Mouse (Mus musculus) liver, embryonic 14.5 days (tissue): ENCODE results near the gene Tor4a. TPM values are rescaled to one million over a fixed set of nuclear protein-coding genes. Genes with fewer than 3 reads are reported as not detected.
A peak's percentile ranks its signal among the peaks of the same experiment; 100 is the strongest.

Experiments
- ATAC-seq: fragments of 200-750 bp; cut with Nextera tagmentation; 2 replicates; pipeline ENCODE4 v1.8.0; 2017; ENCODE audit warnings: moderate number of reproducible peaks, mild to moderate bottlenecking, moderate library complexity; ENCODE audit not compliant: insufficient read depth
- DNase-seq, 3 experiments: peaks; one replicate each; pipeline ENCODE4 v3.0.0-alpha.2; 2012 to 2013; ENCODE audit warnings: low read depth in 3 of 3, low spot score in 3 of 3
- H3K27ac ChIP-seq: fragments of 300-500 bp; sonication (generic); 2 replicates; pipeline ENCODE4 v1.5.1; 2014; ENCODE audit warnings: moderate library complexity, mild to moderate bottlenecking, control low read depth, inconsistent platforms
- H3K27me3 ChIP-seq: fragments of 300-500 bp; sonication (generic); 2 replicates; pipeline ENCODE4 v1.6.1; 2014; ENCODE audit warnings: mild to moderate bottlenecking, low read length, moderate library complexity; ENCODE audit not compliant: control insufficient read depth, insufficient read depth
- H3K36me3 ChIP-seq: fragments of 300-500 bp; sonication (generic); replicated peaks from 2 replicates; pipeline ENCODE4 v1.6.1; 2014; ENCODE audit warnings: low read depth; ENCODE audit not compliant: control insufficient read depth, insufficient read depth
- H3K4me1 ChIP-seq, 2 experiments: fragments of 200-500 bp in 1 of 2; fragments of 300-500 bp in 1 of 2; sonication (generic) in 1 of 2; replicated peaks; 2 replicates each; pipeline ENCODE4 v1.6.1; 2012 to 2014; ENCODE audit warnings: antibody characterized with exemption in 1 of 2, inconsistent platforms in 1 of 2, low read length in 1 of 2; ENCODE audit not compliant: control insufficient read depth in 2 of 2, insufficient read depth in 2 of 2
- H3K4me2 ChIP-seq: fragments of 300-500 bp; sonication (generic); 2 replicates; pipeline ENCODE4 v1.6.1; 2014; ENCODE audit warnings: low read depth, mild to moderate bottlenecking, control low read depth, moderate library complexity
- H3K4me3 ChIP-seq, 2 experiments: fragments of 200-500 bp in 1 of 2; fragments of 300-500 bp in 1 of 2; sonication (generic) in 1 of 2; 2 replicates each; pipeline ENCODE4 v1.5.1; 2012 to 2014; ENCODE audit warnings: low read depth in 2 of 2, low read length in 2 of 2, mild to moderate bottlenecking in 2 of 2, control low read depth in 1 of 2, inconsistent platforms in 1 of 2, moderate library complexity in 1 of 2; ENCODE audit not compliant: insufficient read depth in 1 of 2
- H3K9ac ChIP-seq: fragments of 300-500 bp; sonication (generic); replicated peaks from 2 replicates; pipeline ENCODE4 v1.6.1; 2014; ENCODE audit warnings: mild to moderate bottlenecking, control low read depth, moderate library complexity
- H3K9me3 ChIP-seq: fragments of 300-500 bp; sonication (generic); 2 replicates; pipeline ENCODE4 v1.6.1; 2016; ENCODE audit warnings: low read length, mixed read lengths; ENCODE audit not compliant: control insufficient read depth
- CTCF ChIP-seq: IDR thresholded peaks from 2 replicates; pipeline ENCODE4 v1.5.1; 2016; ENCODE audit warnings: antibody characterized with exemption, low read depth, control low read depth
- EP300 ChIP-seq: IDR thresholded peaks from 2 replicates; pipeline ENCODE4 v1.6.1; 2016; ENCODE audit warnings: antibody characterized with exemption, low read depth
- WGBS: fragments of 180-500 bp; shearing (Covaris S2); extraction: QIAGEN DNeasy Blood & Tissue Kit; methylation state at CpG from one replicate; pipeline ENCODE4 v1.1.7; 2014; ENCODE audit not compliant: insufficient replicate concordance; 5-methylcytosine and 5-hydroxymethylcytosine counted together
- polyA plus RNA-seq, 2 experiments: library from polyadenylated mRNA; depleted of rRNA in 1 of 2; stranded (reverse) in 1 of 2; unstranded in 1 of 2; fragments of >200 nt; fragmentation: Nextera tagmentation in 1 of 2; extraction: Ambion mirVana in 1 of 2; gene quantifications; 2 replicates each; pipeline versions ENCODE4 v1.2.1 to v1.2.3; 2012 to 2014

Gene Tor4a
- polyA plus RNA-seq, 2 experiments: 3.7 to 4.9 TPM

GRCm38 (mm10) chr2:25194006-25194405 is 2.7 kb downstream of the Tor4a start:
- WGBS: 27% methylated on average over 5 of the region's 5 CpGs
- Histone ChIP-seq H3K9ac (no peak overlapping the region), H3K36me3 (peaks cover 3% of the 10 kb centered on the region; the same call in 1 of the 2 replicates), H3K9me3 (no peaks in the 10 kb centered on the region), H3K4me1 (peaks cover 8 to 14% of the 10 kb centered on the region in 2 experiments), H3K27me3 (no peaks in the 10 kb centered on the region), H3K4me2 (peak overlapping the region; percentile 63), H3K27ac (no peak overlapping the region), H3K4me3 (no peak overlapping the region)
- ATAC-seq: no peak
- TF ChIP-seq EP300 (no peak), CTCF (no peak)
- no peak for DNase-seq

DNA sequence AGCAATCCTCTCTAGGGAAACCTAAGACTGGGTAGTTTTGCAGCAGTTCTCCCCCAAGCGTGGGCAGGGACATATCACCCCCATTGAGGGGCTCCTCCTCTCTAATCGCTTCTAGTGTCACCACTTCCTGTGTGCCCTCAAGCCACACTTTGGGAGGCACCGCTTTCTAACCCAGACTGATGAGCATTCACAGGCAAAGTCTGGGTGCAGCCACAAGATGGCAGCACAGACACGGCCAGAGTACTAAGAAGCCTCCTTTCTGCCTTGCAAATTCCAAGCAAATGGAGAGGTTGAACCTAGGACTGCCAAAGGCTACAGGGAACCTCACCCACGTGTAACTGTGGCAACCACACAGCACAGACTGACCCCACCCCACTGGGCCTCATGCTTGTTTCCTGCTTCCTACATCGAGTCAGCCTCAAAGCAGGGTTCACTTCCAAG is 3.3 kb downstream of the Tor4a start:
- peak; percentile 7; the same call in 1 of the 2 replicates for ATAC-seq
- Histone ChIP-seq H3K4me3 (no peak overlapping the region), H3K4me2 (peak overlapping the region; percentile 63; the same call in 1 of the 2 replicates)

GRCm38 (mm10) chr2:25187841-25188240 is 8.8 kb downstream of the Tor4a start:
- DNase-seq: no peak
- Histone ChIP-seq H3K27ac (no peak overlapping the region), H3K9me3 (no peaks in the 10 kb centered on the region), H3K4me2 (no peak overlapping the region), H3K27me3 (peaks cover 17% of the 10 kb centered on the region), H3K36me3 (no peaks in the 10 kb centered on the region), H3K4me1 (peaks cover 0 to 2% of the 10 kb centered on the region in 2 experiments; a peak in 2 of 4 replicates), H3K9ac (no peak overlapping the region), H3K4me3 (no peak overlapping the region)
- WGBS: 70% methylated on average over 6 of the region's 6 CpGs
- TF ChIP-seq EP300 (no peak), CTCF (no peak)
- no peak for ATAC-seq

More for the DNA sequence above, 3.3 kb downstream of the Tor4a start:
- Histone ChIP-seq H3K9me3 (no peaks in the 10 kb centered on the region), H3K36me3 (peaks cover 3% of the 10 kb centered on the region; the same call in 1 of the 2 replicates), H3K27ac (no peak overlapping the region), H3K4me1 (peaks cover 8 to 14% of the 10 kb centered on the region in 2 experiments), H3K27me3 (no peaks in the 10 kb centered on the region), H3K9ac (no peak overlapping the region)
- peak; percentile 63 to 74 (median 66) for DNase-seq
- WGBS: under 1% methylated on average over 6 of the region's 6 CpGs
- TF ChIP-seq EP300 (no peak), CTCF (peak; percentile 98)

GRCm38 (mm10) chr2:25186575-25186930 is 10.1 kb downstream of the Tor4a start:
- no peak for DNase-seq
- Histone ChIP-seq H3K9ac (no peak overlapping the region), H3K27ac (no peak overlapping the region), H3K4me2 (peak overlapping the region; percentile 74), H3K27me3 (peaks cover 17% of the 10 kb centered on the region), H3K4me3 (peak overlapping the region in 1 of 2 experiments; percentile 50; a peak in 2 of 4 replicates), H3K9me3 (no peaks in the 10 kb centered on the region), H3K36me3 (no peaks in the 10 kb centered on the region), H3K4me1 (peaks cover 0 to 8% of the 10 kb centered on the region in 2 experiments; a peak in 3 of 4 replicates)
- no peak for TF ChIP-seq EP300
- no peak for TF ChIP-seq CTCF
- WGBS: 32% methylated on average over 5 of the region's 5 CpGs
- no peak for ATAC-seq

GRCm38 (mm10) chr2:25185625-25186574 is 10.8 kb downstream of the Tor4a start:
- peak overlapping the region; percentile 31 for H3K9ac ChIP-seq
- H3K4me1 ChIP-seq: peaks cover 0 to 9% of the 10 kb centered on the region in 2 experiments; a peak in 3 of 4 replicates
- DNase-seq (no peak), ATAC-seq (peak; percentile 16; the same call in 1 of the 2 replicates)
- no peaks in the 10 kb centered on the region for H3K9me3 ChIP-seq
- no peak overlapping the region for H3K27ac ChIP-seq
- peak overlapping the region; percentile 74 for H3K4me2 ChIP-seq
- H3K36me3 ChIP-seq: no peaks in the 10 kb centered on the region
- WGBS: 2% methylated on average over 64 of the region's 64 CpGs
- H3K27me3 ChIP-seq: peaks cover 20% of the 10 kb centered on the region
- TF ChIP-seq EP300 (no peak), CTCF (peak; percentile 67)
- H3K4me3 ChIP-seq: peak overlapping the region; percentile 19 to 50
